Mouse (Mus musculus): Measurements from ENCODE around the gene Smc1b. TPM values are rescaled to one million over a fixed set of nuclear protein-coding genes. Genes with fewer than 3 reads are reported as not detected.

Gene Smc1b
- total RNA-seq, 2 experiments from 2014 or later, result 0.40 TPM; not detected in 1

- DNase-seq, result no peak
These were observed 109.6 kb downstream of the Smc1b start for GRCm38 (mm10) chr15:85022211-85022610.

- DNase-seq, result peak in 1 of 2 experiments; percentile 20
These were observed 114.7 kb downstream of the Smc1b start, which contains the start of gene Upk3a for GRCm38 (mm10) chr15:85016951-85017664. TSS of gene Upk3a (plus strand) at chr15:85017141.

GRCm38 (mm10) chr15:85015771-85016170, 116.0 kb downstream of the Smc1b start:
- no peak for DNase-seq

Other genes starting within 250 kb of the Smc1b start
- gene Gm29666, start 211.9 kb downstream of the Smc1b start, total RNA-seq (2021), result under 1 TPM; 0.07 to 0.13 TPM
- 10 to 100 TPM; 39.9 to 41.1 TPM for gene Nup50, start 208.6 kb downstream of the Smc1b start, total RNA-seq (2021)
- 10 to 100 TPM; 33.3 to 34.0 TPM for gene 5031439G07Rik, start 143.4 kb downstream of the Smc1b start, total RNA-seq (2021)
- not detected for gene Upk3a, start 114.8 kb downstream of the Smc1b start, total RNA-seq (2021)
- 10 to 100 TPM in 1 of 2 experiments, 1 to 10 TPM in 1; 5.9 to 11.6 TPM for gene Fam118a, start 103.0 kb downstream of the Smc1b start, total RNA-seq (2021)
- not detected for gene Ribc2, start 114 bp upstream of the Smc1b start, total RNA-seq (2021)
- 10 to 100 TPM; 36.8 to 47.6 TPM for gene Fbln1, start 74.0 kb upstream of the Smc1b start, total RNA-seq (2021)
- 100 to 1,000 TPM; 120 to 137 TPM for gene Atxn10, start 204.3 kb upstream of the Smc1b start, total RNA-seq (2021)